Mouse (Mus musculus): ENCODE data around the gene 4931409K22Rik. TPM values are rescaled to one million over a fixed set of nuclear protein-coding genes. Genes with fewer than 3 reads are reported as not detected.

Gene 4931409K22Rik
- polyA plus RNA-seq, 1 experiment from 2014 or later = 0.13 TPM

- ATAC-seq (ENCODE audit: insufficient read depth, low FRiP score) = no peak
- peaks cover 64% of the 10 kb centered on the region for H3K4me1 ChIP-seq (ENCODE audit: control insufficient read depth, insufficient read depth, low read length)
- peak overlapping the region; percentile 70 for H3K4me3 ChIP-seq (replicated peaks; ENCODE audit: low read length)
- WGBS = 1% methylated on average over 33 of the region's 33 CpGs
- no peaks in the 10 kb centered on the region for H3K36me3 ChIP-seq (ENCODE audit: control insufficient read depth, insufficient read depth, low read length)
- H3K27me3 ChIP-seq (ENCODE audit: control insufficient read depth, insufficient read depth, low read length) = no peaks in the 10 kb centered on the region
- H3K9me3 ChIP-seq (replicated peaks; ENCODE audit: control insufficient read depth, low read length) = no peaks in the 10 kb centered on the region
- peak overlapping the region; percentile 96 for H3K9ac ChIP-seq (ENCODE audit: low read length)
- peak overlapping the region; percentile 90 for H3K4me2 ChIP-seq (ENCODE audit: low read depth, low read length)
- peak overlapping the region; percentile 100 for H3K27ac ChIP-seq (ENCODE audit: low read length)
Observed at GRCm38 (mm10) chr5:24601071-24601835, 44.6 kb upstream of the 4931409K22Rik start.

- ATAC-seq (ENCODE audit: insufficient read depth, low FRiP score) = no peak
Observed at GRCm38 (mm10) chr5:24600236-24600635, 43.6 kb upstream of the 4931409K22Rik start.

GRCm38 (mm10) chr5:24599137-24599536 lies 42.5 kb upstream of the 4931409K22Rik start:
- Histone ChIP-seq H3K9ac (ENCODE audit: low read length) (peak overlapping the region; percentile 78), H3K4me2 (ENCODE audit: low read depth, low read length) (peak overlapping the region; percentile 97), H3K4me1 (ENCODE audit: control insufficient read depth, insufficient read depth, low read length) (peaks cover 50% of the 10 kb centered on the region), H3K4me3 (replicated peaks; ENCODE audit: low read length) (peak overlapping the region; percentile 56), H3K27ac (ENCODE audit: low read length) (no peak overlapping the region), H3K27me3 (ENCODE audit: control insufficient read depth, insufficient read depth, low read length) (no peaks in the 10 kb centered on the region), H3K36me3 (ENCODE audit: control insufficient read depth, insufficient read depth, low read length) (peaks cover 5% of the 10 kb centered on the region; the same call in 1 of the 2 replicates), H3K9me3 (replicated peaks; ENCODE audit: control insufficient read depth, low read length) (no peaks in the 10 kb centered on the region)
- 23% methylated on average over 8 of the region's 8 CpGs for WGBS
- no peak for ATAC-seq (ENCODE audit: insufficient read depth, low FRiP score)

More at GRCm38 (mm10) chr5:24600236-24600635, 43.6 kb upstream of the 4931409K22Rik start:
- Histone ChIP-seq H3K27ac (ENCODE audit: low read length) (no peak overlapping the region), H3K36me3 (ENCODE audit: control insufficient read depth, insufficient read depth, low read length) (no peaks in the 10 kb centered on the region), H3K27me3 (ENCODE audit: control insufficient read depth, insufficient read depth, low read length) (no peaks in the 10 kb centered on the region), H3K4me1 (ENCODE audit: control insufficient read depth, insufficient read depth, low read length) (peaks cover 54% of the 10 kb centered on the region), H3K4me2 (ENCODE audit: low read depth, low read length) (peak overlapping the region; percentile 90), H3K4me3 (replicated peaks; ENCODE audit: low read length) (0 out of 2 replicates have a peak overlapping the region, but pooled peaks have one; percentile 70), H3K9ac (ENCODE audit: low read length) (no peak overlapping the region), H3K9me3 (replicated peaks; ENCODE audit: control insufficient read depth, low read length) (no peaks in the 10 kb centered on the region)
- WGBS = 76% methylated on average over 2 of the region's 2 CpGs

- peak overlapping the region; percentile 97 for H3K4me2 ChIP-seq (ENCODE audit: low read depth, low read length)
- peak overlapping the region; percentile 78 for H3K9ac ChIP-seq (ENCODE audit: low read length)
- peak overlapping the region; percentile 56 for H3K4me3 ChIP-seq (replicated peaks; ENCODE audit: low read length)
- H3K36me3 ChIP-seq (ENCODE audit: control insufficient read depth, insufficient read depth, low read length) = peaks cover 9% of the 10 kb centered on the region; the same call in 1 of the 2 replicates
- no peaks in the 10 kb centered on the region for H3K9me3 ChIP-seq (replicated peaks; ENCODE audit: control insufficient read depth, low read length)
- H3K27ac ChIP-seq (ENCODE audit: low read length) = no peak overlapping the region
- WGBS = under 1% methylated on average over 40 of the region's 41 CpGs
- no peak for ATAC-seq (ENCODE audit: insufficient read depth, low FRiP score)
- peaks cover 44% of the 10 kb centered on the region for H3K4me1 ChIP-seq (ENCODE audit: control insufficient read depth, insufficient read depth, low read length)
- no peaks in the 10 kb centered on the region for H3K27me3 ChIP-seq (ENCODE audit: control insufficient read depth, insufficient read depth, low read length)
Observed at GRCm38 (mm10) chr5:24598570-24599006, 42.0 kb upstream of the 4931409K22Rik start.

GRCm38 (mm10) chr5:24597901-24598569 lies 41.4 kb upstream of the 4931409K22Rik start:
- Histone ChIP-seq H3K27me3 (ENCODE audit: control insufficient read depth, insufficient read depth, low read length) (no peaks in the 10 kb centered on the region), H3K4me1 (ENCODE audit: control insufficient read depth, insufficient read depth, low read length) (peaks cover 39% of the 10 kb centered on the region), H3K4me3 (replicated peaks; ENCODE audit: low read length) (peak overlapping the region; percentile 56), H3K27ac (ENCODE audit: low read length) (no peak overlapping the region), H3K9ac (ENCODE audit: low read length) (peak overlapping the region; percentile 78), H3K9me3 (replicated peaks; ENCODE audit: control insufficient read depth, low read length) (no peaks in the 10 kb centered on the region), H3K4me2 (ENCODE audit: low read depth, low read length) (peak overlapping the region; percentile 97), H3K36me3 (ENCODE audit: control insufficient read depth, insufficient read depth, low read length) (peaks cover 11% of the 10 kb centered on the region; the same call in 1 of the 2 replicates)
- no peak for ATAC-seq (ENCODE audit: insufficient read depth, low FRiP score)
- 28% methylated on average over 15 of the region's 15 CpGs for WGBS

- H3K4me1 ChIP-seq (ENCODE audit: control insufficient read depth, insufficient read depth, low read length) = peaks cover 39% of the 10 kb centered on the region
- 0 out of 2 replicates have a peak overlapping the region, but pooled peaks have one; percentile 9 for H3K4me2 ChIP-seq (ENCODE audit: low read depth, low read length)
- 48% methylated on average over 2 of the region's 2 CpGs for WGBS
- H3K27me3 ChIP-seq (ENCODE audit: control insufficient read depth, insufficient read depth, low read length) = no peaks in the 10 kb centered on the region
- H3K36me3 ChIP-seq (ENCODE audit: control insufficient read depth, insufficient read depth, low read length) = peaks cover 15% of the 10 kb centered on the region; the same call in 1 of the 2 replicates
- H3K9me3 ChIP-seq (replicated peaks; ENCODE audit: control insufficient read depth, low read length) = no peaks in the 10 kb centered on the region
- no peak overlapping the region for H3K27ac ChIP-seq (ENCODE audit: low read length)
- no peak overlapping the region for H3K4me3 ChIP-seq (replicated peaks; ENCODE audit: low read length)
- peak; percentile 26; the same call in 1 of the 2 replicates for ATAC-seq (ENCODE audit: insufficient read depth, low FRiP score)
- H3K9ac ChIP-seq (ENCODE audit: low read length) = peak overlapping the region; percentile 48; the same call in 1 of the 2 replicates
Observed at GRCm38 (mm10) chr5:24597221-24597728, 40.7 kb upstream of the 4931409K22Rik start.

- Histone ChIP-seq H3K27ac (ENCODE audit: low read length) (no peak overlapping the region), H3K4me1 (ENCODE audit: control insufficient read depth, insufficient read depth, low read length) (peaks cover 39% of the 10 kb centered on the region), H3K27me3 (ENCODE audit: control insufficient read depth, insufficient read depth, low read length) (no peaks in the 10 kb centered on the region), H3K36me3 (ENCODE audit: control insufficient read depth, insufficient read depth, low read length) (peaks cover 18% of the 10 kb centered on the region; the same call in 1 of the 2 replicates), H3K9ac (ENCODE audit: low read length) (peak overlapping the region; percentile 48; the same call in 1 of the 2 replicates), H3K9me3 (replicated peaks; ENCODE audit: control insufficient read depth, low read length) (no peaks in the 10 kb centered on the region), H3K4me3 (replicated peaks; ENCODE audit: low read length) (peak overlapping the region; percentile 3; the same call in 1 of the 2 replicates), H3K4me2 (ENCODE audit: low read depth, low read length) (0 out of 2 replicates have a peak overlapping the region, but pooled peaks have one; percentile 9)
- ATAC-seq (ENCODE audit: insufficient read depth, low FRiP score) = no peak
- WGBS = 29% methylated on average over 11 of the region's 11 CpGs
Observed at GRCm38 (mm10) chr5:24596519-24597171, 40.0 kb upstream of the 4931409K22Rik start.

GRCm38 (mm10) chr5:24595786-24596380 lies 39.3 kb upstream of the 4931409K22Rik start:
- Histone ChIP-seq H3K4me3 (replicated peaks; ENCODE audit: low read length) (no peak overlapping the region), H3K9ac (ENCODE audit: low read length) (no peak overlapping the region), H3K36me3 (ENCODE audit: control insufficient read depth, insufficient read depth, low read length) (peaks cover 18% of the 10 kb centered on the region; the same call in 1 of the 2 replicates), H3K4me2 (ENCODE audit: low read depth, low read length) (no peak overlapping the region), H3K4me1 (ENCODE audit: control insufficient read depth, insufficient read depth, low read length) (peaks cover 39% of the 10 kb centered on the region), H3K27me3 (ENCODE audit: control insufficient read depth, insufficient read depth, low read length) (no peaks in the 10 kb centered on the region), H3K9me3 (replicated peaks; ENCODE audit: control insufficient read depth, low read length) (no peaks in the 10 kb centered on the region), H3K27ac (ENCODE audit: low read length) (no peak overlapping the region)
- ATAC-seq (ENCODE audit: insufficient read depth, low FRiP score) = no peak
- 78% methylated on average over 14 of the region's 14 CpGs for WGBS

Data from stomach, embryonic 16.5 days (tissue).